Mouse (Mus musculus): ENCODE measurements around the gene Kcnma1. TPM values are rescaled to one million over a fixed set of nuclear protein-coding genes. Genes with fewer than 3 reads are reported as not detected.

Kcnma1 gene
- polyA plus RNA-seq, 1 experiment from 2014 or later: 1.0 TPM

DNA sequence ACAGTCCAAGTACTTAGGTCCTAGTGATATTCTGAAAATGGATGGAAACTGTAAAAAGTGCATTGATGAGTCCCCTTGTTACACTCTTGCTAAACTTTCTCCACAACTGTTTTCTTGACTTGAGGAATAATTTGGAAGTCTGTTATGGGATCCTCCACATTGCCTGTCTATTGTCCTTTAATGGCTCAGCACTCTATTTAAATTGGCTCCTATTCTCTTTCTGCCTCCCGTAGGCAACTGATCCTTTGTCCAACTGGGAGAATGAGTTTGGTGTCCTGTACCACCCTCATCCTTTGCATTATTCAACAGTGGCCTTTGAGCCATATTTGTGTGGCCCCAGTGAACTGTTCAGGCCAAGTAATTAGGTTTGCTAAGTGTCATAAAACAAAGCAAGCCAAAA is 616.6 kb downstream of the Kcnma1 start:
- H3K27ac ChIP-seq (ENCODE audit: low read length): no peak overlapping the region
- no peaks in the 10 kb centered on the region for H3K9me3 ChIP-seq (ENCODE audit: control insufficient read depth, low read length)
- H3K4me3 ChIP-seq (ENCODE audit: low read length): no peak overlapping the region
- no peaks in the 10 kb centered on the region for H3K36me3 ChIP-seq (ENCODE audit: control insufficient read depth, insufficient read depth, low read length)
- ATAC-seq (ENCODE audit: low read depth): no peak
- no peak overlapping the region for H3K9ac ChIP-seq (ENCODE audit: low read length)
- H3K27me3 ChIP-seq (ENCODE audit: control insufficient read depth, insufficient read depth, low read depth, low read length): no peaks in the 10 kb centered on the region
- WGBS: 83% methylated on average over 1 of the region's 1 CpGs
- peaks cover 4% of the 10 kb centered on the region; the same call in 1 of the 2 replicates for H3K4me1 ChIP-seq (replicated peaks; ENCODE audit: control insufficient read depth, insufficient read depth, low read length)
- no peak overlapping the region for H3K4me2 ChIP-seq (ENCODE audit: low read depth, low read length)

DNA sequence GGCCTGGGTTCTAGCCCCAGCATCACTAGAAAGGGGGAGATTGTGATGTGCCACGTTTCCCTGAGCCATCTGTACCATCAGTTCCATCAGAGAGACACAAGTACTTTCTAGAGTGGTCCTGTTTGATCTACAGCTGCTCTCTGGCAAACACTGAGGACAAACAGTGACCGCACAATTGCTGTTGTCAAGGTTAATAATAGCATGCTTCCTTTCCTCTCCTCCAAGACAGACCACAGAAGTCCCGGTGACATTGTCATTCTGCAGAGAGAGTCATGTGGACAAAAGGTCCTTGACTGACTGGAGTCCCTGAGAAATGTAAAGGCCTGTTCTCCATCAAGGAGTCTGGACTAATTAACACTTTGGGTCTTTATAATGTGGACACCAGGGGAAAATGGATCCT is 622.7 kb downstream of the Kcnma1 start:
- Histone ChIP-seq H3K4me3 (ENCODE audit: low read length) (no peak overlapping the region), H3K9me3 (ENCODE audit: control insufficient read depth, low read length) (no peaks in the 10 kb centered on the region), H3K4me2 (ENCODE audit: low read depth, low read length) (no peak overlapping the region), H3K36me3 (ENCODE audit: control insufficient read depth, insufficient read depth, low read length) (no peaks in the 10 kb centered on the region), H3K27ac (ENCODE audit: low read length) (no peak overlapping the region), H3K27me3 (ENCODE audit: control insufficient read depth, insufficient read depth, low read depth, low read length) (no peaks in the 10 kb centered on the region), H3K9ac (ENCODE audit: low read length) (no peak overlapping the region), H3K4me1 (replicated peaks; ENCODE audit: control insufficient read depth, insufficient read depth, low read length) (peaks cover 7% of the 10 kb centered on the region)
- ATAC-seq (ENCODE audit: low read depth): no peak
- WGBS: 53% methylated on average over 3 of the region's 3 CpGs

- H3K27me3 ChIP-seq (ENCODE audit: control insufficient read depth, insufficient read depth, low read depth, low read length): no peaks in the 10 kb centered on the region
- H3K9me3 ChIP-seq (ENCODE audit: control insufficient read depth, low read length): no peaks in the 10 kb centered on the region
- H3K4me3 ChIP-seq (ENCODE audit: low read length): no peak overlapping the region
- H3K36me3 ChIP-seq (ENCODE audit: control insufficient read depth, insufficient read depth, low read length): no peaks in the 10 kb centered on the region
- H3K27ac ChIP-seq (ENCODE audit: low read length): no peak overlapping the region
- H3K9ac ChIP-seq (ENCODE audit: low read length): no peak overlapping the region
- WGBS: 62% methylated on average over 5 of the region's 5 CpGs
- no peak overlapping the region for H3K4me2 ChIP-seq (ENCODE audit: low read depth, low read length)
- ATAC-seq (ENCODE audit: low read depth): no peak
- peaks cover 10% of the 10 kb centered on the region for H3K4me1 ChIP-seq (replicated peaks; ENCODE audit: control insufficient read depth, insufficient read depth, low read length)
Observed at GRCm38 (mm10) chr14:23390768-23391167, 623.5 kb downstream of the Kcnma1 start.

DNA sequence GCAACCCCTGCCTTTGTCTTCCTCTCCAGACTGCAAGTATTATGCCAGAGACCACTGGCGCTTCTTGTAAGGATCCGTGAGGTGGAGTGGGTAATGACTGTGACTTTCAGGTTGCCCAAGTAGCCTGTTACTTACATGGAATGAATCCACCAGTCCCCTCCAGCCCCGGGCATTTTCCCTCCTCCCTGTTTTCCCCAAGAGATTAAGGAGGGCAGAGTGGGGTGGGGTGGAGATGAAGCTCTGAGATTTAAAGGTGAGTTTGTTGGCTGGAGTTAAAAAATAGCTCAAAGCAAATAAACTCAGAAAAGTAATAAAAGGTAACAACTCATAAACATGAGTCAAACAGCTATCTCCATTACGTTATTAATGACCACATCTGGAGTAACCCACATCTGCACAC is 624.1 kb downstream of the Kcnma1 start:
- Histone ChIP-seq H3K27me3 (ENCODE audit: control insufficient read depth, insufficient read depth, low read depth, low read length) (no peaks in the 10 kb centered on the region), H3K27ac (ENCODE audit: low read length) (no peak overlapping the region), H3K9ac (ENCODE audit: low read length) (no peak overlapping the region), H3K4me2 (ENCODE audit: low read depth, low read length) (no peak overlapping the region), H3K4me3 (ENCODE audit: low read length) (no peak overlapping the region), H3K4me1 (replicated peaks; ENCODE audit: control insufficient read depth, insufficient read depth, low read length) (peaks cover 10% of the 10 kb centered on the region), H3K9me3 (ENCODE audit: control insufficient read depth, low read length) (no peaks in the 10 kb centered on the region), H3K36me3 (ENCODE audit: control insufficient read depth, insufficient read depth, low read length) (no peaks in the 10 kb centered on the region)
- no peak for ATAC-seq (ENCODE audit: low read depth)
- 48% methylated on average over 4 of the region's 4 CpGs for WGBS

DNA sequence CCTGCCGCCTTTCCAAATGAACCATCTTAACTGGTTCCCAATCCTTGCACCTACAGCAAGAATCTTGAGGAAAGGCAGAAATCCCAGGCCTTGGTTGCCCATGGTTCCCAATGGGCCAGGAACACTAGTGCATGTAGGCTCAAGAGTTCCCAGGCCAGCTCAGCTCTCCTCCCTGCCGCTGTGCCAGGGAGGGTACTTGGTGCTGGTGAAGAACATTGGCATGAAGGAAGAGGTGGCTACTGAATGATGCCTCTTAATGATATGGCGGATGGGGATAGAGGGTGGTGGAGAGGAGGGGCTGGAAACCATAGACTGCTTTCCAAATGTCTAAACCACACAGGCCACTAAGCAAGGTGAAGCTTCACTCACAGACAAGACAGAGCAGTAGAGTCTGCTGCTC is 627.5 kb downstream of the Kcnma1 start:
- H3K36me3 ChIP-seq (ENCODE audit: control insufficient read depth, insufficient read depth, low read length): no peaks in the 10 kb centered on the region
- no peak overlapping the region for H3K4me3 ChIP-seq (ENCODE audit: low read length)
- peaks cover 10% of the 10 kb centered on the region for H3K4me1 ChIP-seq (replicated peaks; ENCODE audit: control insufficient read depth, insufficient read depth, low read length)
- no peak overlapping the region for H3K9ac ChIP-seq (ENCODE audit: low read length)
- WGBS: 93% methylated on average over 3 of the region's 3 CpGs
- H3K27ac ChIP-seq (ENCODE audit: low read length): no peak overlapping the region
- no peaks in the 10 kb centered on the region for H3K27me3 ChIP-seq (ENCODE audit: control insufficient read depth, insufficient read depth, low read depth, low read length)
- no peaks in the 10 kb centered on the region for H3K9me3 ChIP-seq (ENCODE audit: control insufficient read depth, low read length)
- ATAC-seq (ENCODE audit: low read depth): no peak
- H3K4me2 ChIP-seq (ENCODE audit: low read depth, low read length): no peak overlapping the region

GRCm38 (mm10) chr14:23385776-23386608 is 628.3 kb downstream of the Kcnma1 start:
- WGBS: 27% methylated on average over 11 of the region's 11 CpGs
- Histone ChIP-seq H3K9ac (ENCODE audit: low read length) (no peak overlapping the region), H3K36me3 (ENCODE audit: control insufficient read depth, insufficient read depth, low read length) (no peaks in the 10 kb centered on the region), H3K27ac (ENCODE audit: low read length) (0 out of 2 replicates have a peak overlapping the region, but pooled peaks have one; percentile 53), H3K9me3 (ENCODE audit: control insufficient read depth, low read length) (no peaks in the 10 kb centered on the region), H3K4me3 (ENCODE audit: low read length) (no peak overlapping the region), H3K4me1 (replicated peaks; ENCODE audit: control insufficient read depth, insufficient read depth, low read length) (peaks cover 10% of the 10 kb centered on the region), H3K27me3 (ENCODE audit: control insufficient read depth, insufficient read depth, low read depth, low read length) (no peaks in the 10 kb centered on the region), H3K4me2 (ENCODE audit: low read depth, low read length) (no peak overlapping the region)
- peak; percentile 85 for ATAC-seq (ENCODE audit: low read depth)

GRCm38 (mm10) chr14:23378351-23379087 is 635.8 kb downstream of the Kcnma1 start:
- H3K4me2 ChIP-seq (ENCODE audit: low read depth, low read length): no peak overlapping the region
- ATAC-seq (ENCODE audit: low read depth): no peak
- no peaks in the 10 kb centered on the region for H3K9me3 ChIP-seq (ENCODE audit: control insufficient read depth, low read length)
- H3K9ac ChIP-seq (ENCODE audit: low read length): no peak overlapping the region
- H3K4me1 ChIP-seq (replicated peaks; ENCODE audit: control insufficient read depth, insufficient read depth, low read length): peaks cover 2% of the 10 kb centered on the region; the same call in 1 of the 2 replicates
- peak overlapping the region; percentile 7; the same call in 1 of the 2 replicates for H3K27ac ChIP-seq (ENCODE audit: low read length)
- no peaks in the 10 kb centered on the region for H3K36me3 ChIP-seq (ENCODE audit: control insufficient read depth, insufficient read depth, low read length)
- no peaks in the 10 kb centered on the region for H3K27me3 ChIP-seq (ENCODE audit: control insufficient read depth, insufficient read depth, low read depth, low read length)
- H3K4me3 ChIP-seq (ENCODE audit: low read length): no peak overlapping the region
- WGBS: 42% methylated on average over 6 of the region's 6 CpGs

- H3K9ac ChIP-seq (ENCODE audit: low read length): no peak overlapping the region
- H3K27ac ChIP-seq (ENCODE audit: low read length): no peak overlapping the region
- no peaks in the 10 kb centered on the region for H3K27me3 ChIP-seq (ENCODE audit: control insufficient read depth, insufficient read depth, low read depth, low read length)
- 79% methylated on average over 3 of the region's 3 CpGs for WGBS
- no peaks in the 10 kb centered on the region for H3K9me3 ChIP-seq (ENCODE audit: control insufficient read depth, low read length)
- ATAC-seq (ENCODE audit: low read depth): no peak
- no peak overlapping the region for H3K4me2 ChIP-seq (ENCODE audit: low read depth, low read length)
- H3K4me1 ChIP-seq (replicated peaks; ENCODE audit: control insufficient read depth, insufficient read depth, low read length): no peaks in the 10 kb centered on the region
- no peak overlapping the region for H3K4me3 ChIP-seq (ENCODE audit: low read length)
- no peaks in the 10 kb centered on the region for H3K36me3 ChIP-seq (ENCODE audit: control insufficient read depth, insufficient read depth, low read length)
Observed at GRCm38 (mm10) chr14:23372021-23372420, 642.3 kb downstream of the Kcnma1 start.

GRCm38 (mm10) chr14:23360491-23360995 is 653.7 kb downstream of the Kcnma1 start:
- no peaks in the 10 kb centered on the region for H3K9me3 ChIP-seq (ENCODE audit: control insufficient read depth, low read length)
- no peak overlapping the region for H3K4me2 ChIP-seq (ENCODE audit: low read depth, low read length)
- no peaks in the 10 kb centered on the region for H3K36me3 ChIP-seq (ENCODE audit: control insufficient read depth, insufficient read depth, low read length)
- 54% methylated on average over 11 of the region's 11 CpGs for WGBS
- no peak overlapping the region for H3K27ac ChIP-seq (ENCODE audit: low read length)
- no peak overlapping the region for H3K4me3 ChIP-seq (ENCODE audit: low read length)
- no peak overlapping the region for H3K9ac ChIP-seq (ENCODE audit: low read length)
- no peaks in the 10 kb centered on the region for H3K27me3 ChIP-seq (ENCODE audit: control insufficient read depth, insufficient read depth, low read depth, low read length)
- no peak for ATAC-seq (ENCODE audit: low read depth)
- no peaks in the 10 kb centered on the region for H3K4me1 ChIP-seq (replicated peaks; ENCODE audit: control insufficient read depth, insufficient read depth, low read length)
